Mouse (Mus musculus): ENCODE data around the gene Gm47996. TPM values are rescaled to one million over a fixed set of nuclear protein-coding genes. Genes with fewer than 3 reads are reported as not detected.

Gm47996 gene
- polyA plus RNA-seq, 1 experiment: 0.61 TPM

DNA sequence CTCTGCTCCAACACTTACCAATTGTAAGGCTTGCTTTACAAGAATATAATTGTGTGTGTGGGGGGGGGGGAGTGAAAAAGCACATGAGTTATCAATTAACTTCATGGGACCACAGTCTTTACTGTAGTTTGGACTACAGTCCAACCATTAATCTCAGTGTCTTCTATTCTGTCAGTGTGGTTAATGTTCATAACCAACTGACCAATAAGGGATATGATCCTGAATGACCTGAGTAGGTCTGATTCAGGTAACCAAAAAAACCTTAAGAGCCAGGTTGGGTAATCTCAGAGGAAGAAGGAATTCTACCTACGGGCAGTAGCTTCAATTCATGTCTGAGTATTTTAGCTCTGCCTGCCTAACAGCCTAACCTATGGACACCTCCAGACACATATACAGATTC lies 14.6 kb downstream of the Gm47996 start:
- Histone ChIP-seq H3K4me3 (ENCODE audit: extremely low read depth, insufficient read depth, insufficient read length) (no peak overlapping the region), H3K27ac (ENCODE audit: insufficient read depth, low read length) (no peak overlapping the region), H3K4me1 (ENCODE audit: control insufficient read depth, insufficient read depth, insufficient read length) (no peaks in the 10 kb centered on the region; the same call in 1 of the 2 replicates), H3K27me3 (ENCODE audit: control insufficient read depth, insufficient read depth, low read length) (no peaks in the 10 kb centered on the region), H3K36me3 (ENCODE audit: control insufficient read depth, insufficient read depth, low read length) (no peaks in the 10 kb centered on the region)
- no peak for DNase-seq (ENCODE audit: low read depth in 1 of 2, low spot score in 2 of 2)
- WGBS: 98% methylated on average over 1 of the region's 1 CpGs
- no peak for TF ChIP-seq CTCF (IDR thresholded peaks at IDR 0.05; ENCODE audit: extremely low read depth, insufficient read depth, insufficient read length, insufficient replicate concordance)
- no peak for TF ChIP-seq POLR2A (IDR thresholded peaks at IDR 0.05; ENCODE audit: low read depth, low read length)

DNA sequence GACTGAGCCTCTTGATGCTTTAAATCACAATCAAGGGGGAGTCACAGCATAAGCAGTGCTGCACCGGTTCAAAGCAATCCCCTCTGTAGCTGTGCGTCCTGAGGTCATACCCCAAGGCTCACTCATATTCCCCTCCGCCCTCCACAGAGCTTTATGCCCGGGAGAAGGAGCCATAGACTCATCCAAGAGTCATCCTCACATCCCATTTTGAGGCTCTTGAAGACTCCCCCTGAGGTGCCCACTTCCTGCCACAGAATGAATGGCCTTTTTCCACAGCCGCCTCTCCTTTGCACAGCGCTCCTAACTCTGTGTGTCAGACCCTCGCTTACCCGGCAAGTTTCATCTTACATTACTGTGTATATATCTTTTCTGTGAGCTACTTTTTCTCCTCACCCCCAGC lies 17.6 kb downstream of the Gm47996 start:
- no peaks in the 10 kb centered on the region for H3K36me3 ChIP-seq (ENCODE audit: control insufficient read depth, insufficient read depth, low read length)
- no peaks in the 10 kb centered on the region for H3K27me3 ChIP-seq (ENCODE audit: control insufficient read depth, insufficient read depth, low read length)
- WGBS: 83% methylated on average over 8 of the region's 8 CpGs
- no peak overlapping the region for H3K27ac ChIP-seq (ENCODE audit: insufficient read depth, low read length)
- TF ChIP-seq CTCF (IDR thresholded peaks at IDR 0.05; ENCODE audit: extremely low read depth, insufficient read depth, insufficient read length, insufficient replicate concordance) (no peak), POLR2A (IDR thresholded peaks at IDR 0.05; ENCODE audit: low read depth, low read length) (no peak)
- no peaks in the 10 kb centered on the region; the same call in 1 of the 2 replicates for H3K4me1 ChIP-seq (ENCODE audit: control insufficient read depth, insufficient read depth, insufficient read length)
- no peak overlapping the region for H3K4me3 ChIP-seq (ENCODE audit: extremely low read depth, insufficient read depth, insufficient read length)
- DNase-seq (ENCODE audit: low read depth in 1 of 2, low spot score in 2 of 2): no peak

DNA sequence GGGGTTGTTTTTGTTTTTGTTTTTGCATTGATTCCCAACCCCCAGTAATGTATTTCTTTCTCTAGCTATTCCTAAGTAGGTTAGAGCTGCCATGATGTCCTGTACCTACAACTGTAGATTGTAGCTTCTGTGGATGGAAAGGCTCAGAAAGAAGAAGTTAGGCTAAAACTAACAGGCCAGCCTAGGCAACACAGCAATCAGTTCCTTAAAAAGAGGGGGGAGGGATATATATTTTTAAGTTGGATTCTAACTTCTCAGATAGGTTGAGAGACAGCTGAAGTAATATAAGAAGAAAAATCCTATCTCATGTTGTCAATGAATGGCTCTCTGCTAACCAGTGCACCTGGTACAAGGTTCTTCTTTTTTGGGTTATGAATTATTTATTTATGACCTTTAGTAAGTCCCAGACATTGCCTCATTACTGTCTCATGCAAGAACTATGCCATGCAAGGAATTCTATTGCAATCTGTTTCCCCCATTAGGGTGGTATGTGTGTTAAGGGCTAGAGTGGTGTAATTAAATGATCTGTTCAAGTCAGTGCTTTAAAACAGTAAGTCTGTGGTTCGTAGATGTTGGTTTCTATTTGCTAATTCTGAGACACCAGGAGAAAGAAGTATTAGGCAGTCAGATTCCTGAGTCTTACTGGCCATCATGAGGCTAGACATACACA lies 18.5 kb downstream of the Gm47996 start:
- no peak overlapping the region for H3K4me3 ChIP-seq (ENCODE audit: extremely low read depth, insufficient read depth, insufficient read length)
- H3K4me1 ChIP-seq (ENCODE audit: control insufficient read depth, insufficient read depth, insufficient read length): no peaks in the 10 kb centered on the region; the same call in 1 of the 2 replicates

DNA sequence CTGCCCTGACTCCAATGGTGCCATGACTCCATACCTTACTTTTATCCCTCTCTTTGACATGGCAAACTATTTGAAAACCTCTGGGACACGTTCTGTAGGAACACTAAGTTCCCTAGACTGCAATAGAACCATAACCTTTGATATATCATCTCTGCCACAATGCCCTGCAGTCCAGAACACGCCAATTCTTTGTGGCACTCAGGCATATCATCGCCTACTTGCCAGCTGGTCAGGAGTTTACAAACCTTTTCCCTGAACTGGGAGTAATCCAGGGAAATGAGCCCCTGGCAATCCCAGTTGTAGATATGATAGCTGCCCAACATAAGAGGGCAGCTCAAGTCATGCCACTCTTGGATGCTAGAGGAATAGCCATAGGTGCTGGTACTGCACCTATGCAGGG lies 22.4 kb downstream of the Gm47996 start:
- Histone ChIP-seq H3K4me3 (ENCODE audit: extremely low read depth, insufficient read depth, insufficient read length) (no peak overlapping the region), H3K27ac (ENCODE audit: insufficient read depth, low read length) (no peak overlapping the region), H3K27me3 (ENCODE audit: control insufficient read depth, insufficient read depth, low read length) (no peaks in the 10 kb centered on the region), H3K36me3 (ENCODE audit: control insufficient read depth, insufficient read depth, low read length) (no peaks in the 10 kb centered on the region), H3K4me1 (ENCODE audit: control insufficient read depth, insufficient read depth, insufficient read length) (no peaks in the 10 kb centered on the region; the same call in 1 of the 2 replicates)
- no peak for DNase-seq (ENCODE audit: low read depth in 1 of 2, low spot score in 2 of 2)
- TF ChIP-seq CTCF (IDR thresholded peaks at IDR 0.05; ENCODE audit: extremely low read depth, insufficient read depth, insufficient read length, insufficient replicate concordance) (no peak), POLR2A (IDR thresholded peaks at IDR 0.05; ENCODE audit: low read depth, low read length) (no peak)
- 84% methylated on average over 3 of the region's 3 CpGs for WGBS

More for the DNA sequence above, 18.5 kb downstream of the Gm47996 start:
- H3K27ac ChIP-seq (ENCODE audit: insufficient read depth, low read length): no peak overlapping the region
- no peak for DNase-seq (ENCODE audit: low read depth in 1 of 2, low spot score in 2 of 2)
- H3K27me3 ChIP-seq (ENCODE audit: control insufficient read depth, insufficient read depth, low read length): no peaks in the 10 kb centered on the region
- WGBS: 82% methylated on average over 1 of the region's 1 CpGs
- H3K36me3 ChIP-seq (ENCODE audit: control insufficient read depth, insufficient read depth, low read length): no peaks in the 10 kb centered on the region
- TF ChIP-seq POLR2A (IDR thresholded peaks at IDR 0.05; ENCODE audit: low read depth, low read length) (no peak), CTCF (IDR thresholded peaks at IDR 0.05; ENCODE audit: extremely low read depth, insufficient read depth, insufficient read length, insufficient replicate concordance) (no peak)

DNA sequence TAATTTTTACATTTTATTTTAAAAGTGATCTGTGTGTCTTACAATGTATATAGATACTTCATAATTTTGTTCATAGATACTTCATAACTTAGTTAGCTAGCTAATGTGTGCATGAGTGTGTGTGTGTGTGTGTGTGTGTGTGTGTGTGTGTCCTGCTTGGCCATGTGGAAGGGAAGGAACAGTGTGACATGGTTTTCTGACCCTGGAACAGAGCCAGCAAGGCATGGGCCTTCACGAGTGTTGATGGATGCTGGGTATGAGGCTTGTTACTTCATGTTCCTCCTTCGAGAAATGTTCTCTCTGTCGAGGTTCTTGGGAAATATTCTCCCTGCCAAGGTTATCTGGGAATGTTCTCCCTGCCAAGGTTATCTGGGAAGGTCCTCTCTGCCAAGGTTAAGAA lies 23.8 kb downstream of the Gm47996 start:
- WGBS: 80% methylated on average over 3 of the region's 3 CpGs
- DNase-seq (ENCODE audit: low read depth in 1 of 2, low spot score in 2 of 2): no peak
- no peak for TF ChIP-seq POLR2A (IDR thresholded peaks at IDR 0.05; ENCODE audit: low read depth, low read length)
- TF ChIP-seq CTCF (IDR thresholded peaks at IDR 0.05; ENCODE audit: extremely low read depth, insufficient read depth, insufficient read length, insufficient replicate concordance): no peak
- H3K27ac ChIP-seq (ENCODE audit: insufficient read depth, low read length): no peak overlapping the region
- H3K27me3 ChIP-seq (ENCODE audit: control insufficient read depth, insufficient read depth, low read length): no peaks in the 10 kb centered on the region
- no peaks in the 10 kb centered on the region for H3K36me3 ChIP-seq (ENCODE audit: control insufficient read depth, insufficient read depth, low read length)
- H3K4me3 ChIP-seq (ENCODE audit: extremely low read depth, insufficient read depth, insufficient read length): no peak overlapping the region
- H3K4me1 ChIP-seq (ENCODE audit: control insufficient read depth, insufficient read depth, insufficient read length): no peaks in the 10 kb centered on the region; the same call in 1 of the 2 replicates

DNA sequence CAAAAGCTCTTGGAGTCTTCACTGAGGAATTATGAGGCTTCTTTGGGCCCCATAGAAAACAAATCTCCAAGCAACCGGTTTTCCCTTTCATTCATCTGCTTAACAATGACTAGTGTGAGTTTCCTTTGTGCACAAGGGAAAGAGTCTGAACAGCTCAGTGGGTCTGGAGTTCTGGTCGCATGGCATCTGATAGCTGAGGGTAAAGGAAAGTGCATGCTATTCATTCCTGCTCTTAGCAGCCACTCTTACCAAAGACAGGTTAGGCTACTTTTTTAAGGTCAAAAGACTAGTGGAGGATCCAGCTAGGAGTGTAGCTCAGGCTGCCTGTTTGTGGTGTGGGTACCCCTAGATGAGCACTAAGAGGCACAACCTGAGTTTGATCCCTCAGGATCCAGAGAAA lies 25.6 kb downstream of the Gm47996 start:
- Histone ChIP-seq H3K4me1 (ENCODE audit: control insufficient read depth, insufficient read depth, insufficient read length) (no peaks in the 10 kb centered on the region), H3K36me3 (ENCODE audit: control insufficient read depth, insufficient read depth, low read length) (no peaks in the 10 kb centered on the region), H3K27ac (ENCODE audit: insufficient read depth, low read length) (no peak overlapping the region), H3K27me3 (ENCODE audit: control insufficient read depth, insufficient read depth, low read length) (no peaks in the 10 kb centered on the region), H3K4me3 (ENCODE audit: extremely low read depth, insufficient read depth, insufficient read length) (no peak overlapping the region)
- TF ChIP-seq CTCF (IDR thresholded peaks at IDR 0.05; ENCODE audit: extremely low read depth, insufficient read depth, insufficient read length, insufficient replicate concordance) (no peak), POLR2A (IDR thresholded peaks at IDR 0.05; ENCODE audit: low read depth, low read length) (no peak)
- 89% methylated on average over 2 of the region's 2 CpGs for WGBS
- no peak for DNase-seq (ENCODE audit: low read depth in 1 of 2, low spot score in 2 of 2)

Data from spleen, adult 2 months (tissue).